Mouse (Mus musculus) frontal cortex, adult (tissue): Measurements from ENCODE around the gene Trp53bp1.

Experiments used
- ATAC-seq: cut with Nextera tagmentation; 2 replicates; pipeline ENCODE4 v1.9.2; 2017; ENCODE audit warnings: mild to moderate bottlenecking, moderate library complexity, mixed read lengths; ENCODE audit not compliant: low TSS enrichment

Gene Trp53bp1

DNA sequence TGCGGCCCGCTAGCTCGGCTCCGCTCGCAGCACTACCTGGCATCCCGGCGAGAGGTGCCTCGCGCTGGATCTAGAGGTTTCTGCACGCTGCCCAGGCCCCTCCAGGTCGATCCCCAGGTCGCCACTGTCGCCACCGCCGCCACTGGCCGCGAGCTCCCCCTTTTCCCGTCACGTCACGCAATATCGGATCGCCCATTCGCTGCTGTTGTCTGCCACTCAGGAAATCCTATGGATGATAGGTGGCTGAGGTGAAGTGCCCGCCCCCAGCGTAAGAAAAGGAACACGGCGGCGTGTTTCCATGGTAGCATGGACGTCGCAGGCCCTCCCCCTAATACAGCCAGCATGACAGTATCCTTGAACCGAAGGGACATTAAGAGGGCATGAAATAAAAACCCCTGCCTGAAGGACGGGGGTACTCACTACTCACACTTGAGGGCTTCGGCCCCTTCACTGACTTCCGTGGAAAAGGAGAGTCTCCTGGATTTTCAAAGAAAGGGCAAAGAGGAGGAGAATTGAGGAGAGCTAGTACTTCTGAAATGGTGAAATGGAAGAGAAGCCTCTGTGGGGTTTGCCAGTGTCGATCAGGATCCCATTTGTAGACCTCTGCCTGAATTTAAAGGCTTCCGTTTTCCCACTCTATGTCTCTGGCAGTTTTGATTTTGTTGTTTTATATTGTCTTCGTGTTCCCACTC, at the start of gene Trp53bp1:
Gene Trp53bp1, minus strand, starts transcription at position 172 of the 692 bp plus-strand sequence.
- ATAC-seq, result peak; percentile 98

DNA sequence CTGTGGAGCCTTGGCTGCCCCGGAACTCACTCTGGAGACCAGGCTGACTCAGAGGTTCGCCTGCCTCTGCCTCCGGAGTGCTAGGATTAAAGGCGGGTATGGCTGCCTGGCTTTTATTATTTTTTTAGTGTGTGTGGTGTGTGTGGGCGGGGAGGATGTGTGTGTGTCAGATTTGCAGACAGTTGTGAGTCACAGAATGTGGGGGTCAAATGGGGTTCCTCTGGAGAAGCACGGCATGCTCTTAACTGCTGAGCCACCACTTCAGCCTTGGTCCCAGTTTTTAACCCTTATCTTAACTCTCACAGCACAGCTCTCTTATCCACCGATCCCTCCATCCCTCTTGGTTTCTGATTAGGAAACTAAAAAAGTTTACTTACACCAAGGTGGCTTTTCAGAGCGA, 45.1 kb upstream of the Trp53bp1 start:
- no peak for ATAC-seq

DNA sequence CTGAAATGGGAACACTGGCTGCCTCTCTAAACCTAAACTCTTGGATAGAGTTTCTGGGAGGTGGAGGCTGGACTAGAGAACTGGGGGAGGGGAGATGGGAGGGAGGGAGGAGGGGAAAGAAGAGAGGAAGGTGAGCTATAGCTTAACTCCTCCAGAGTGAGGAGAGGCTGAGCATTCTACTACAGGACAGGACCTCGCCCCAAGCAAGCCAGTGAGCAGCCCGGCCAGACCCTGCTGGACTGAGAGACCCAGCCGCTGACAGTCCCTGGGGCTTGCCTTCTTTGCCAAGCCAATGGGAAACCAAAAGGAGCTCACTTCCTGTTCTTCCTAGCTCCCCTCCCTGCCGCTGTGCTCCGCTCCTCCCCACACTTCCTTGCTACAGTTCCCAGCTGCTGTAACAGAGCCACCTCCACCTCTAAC, 37.8 kb upstream of the Trp53bp1 start:
- peak; percentile 42 for ATAC-seq

DNA sequence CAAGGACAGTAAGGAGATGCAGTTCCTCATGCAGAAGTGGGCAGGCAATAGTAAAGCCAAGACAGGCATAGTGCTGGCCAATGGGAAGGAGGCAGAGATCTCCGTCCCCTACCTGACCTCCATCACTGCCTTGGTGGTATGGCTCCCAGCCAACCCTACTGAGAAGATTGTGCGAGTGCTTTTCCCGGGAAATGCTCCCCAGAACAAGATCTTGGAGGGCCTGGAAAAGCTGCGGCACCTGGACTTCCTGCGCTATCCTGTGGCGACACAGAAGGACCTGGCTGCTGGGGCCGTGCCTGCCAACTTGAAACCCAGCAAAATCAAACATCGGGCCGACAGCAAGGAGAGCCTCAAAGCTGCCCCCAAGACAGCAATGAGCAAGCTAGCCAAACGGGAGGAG, 28.8 kb upstream of the Trp53bp1 start:
- ATAC-seq, result no peak

DNA sequence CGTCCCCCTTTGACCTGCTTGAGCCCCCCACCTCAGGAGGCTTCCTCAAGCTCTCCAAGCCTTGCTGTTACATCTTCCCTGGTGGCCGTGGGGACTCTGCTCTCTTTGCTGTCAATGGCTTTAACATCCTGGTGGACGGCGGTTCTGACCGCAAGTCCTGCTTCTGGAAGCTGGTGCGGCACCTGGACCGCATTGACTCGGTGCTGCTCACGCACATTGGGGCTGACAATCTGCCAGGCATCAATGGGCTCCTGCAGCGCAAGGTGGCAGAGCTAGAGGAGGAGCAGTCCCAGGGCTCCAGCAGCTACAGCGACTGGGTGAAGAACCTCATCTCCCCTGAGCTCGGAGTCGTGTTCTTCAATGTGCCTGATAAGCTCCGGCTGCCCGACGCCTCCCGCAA, 28.3 kb upstream of the Trp53bp1 start:
- no peak for ATAC-seq

DNA sequence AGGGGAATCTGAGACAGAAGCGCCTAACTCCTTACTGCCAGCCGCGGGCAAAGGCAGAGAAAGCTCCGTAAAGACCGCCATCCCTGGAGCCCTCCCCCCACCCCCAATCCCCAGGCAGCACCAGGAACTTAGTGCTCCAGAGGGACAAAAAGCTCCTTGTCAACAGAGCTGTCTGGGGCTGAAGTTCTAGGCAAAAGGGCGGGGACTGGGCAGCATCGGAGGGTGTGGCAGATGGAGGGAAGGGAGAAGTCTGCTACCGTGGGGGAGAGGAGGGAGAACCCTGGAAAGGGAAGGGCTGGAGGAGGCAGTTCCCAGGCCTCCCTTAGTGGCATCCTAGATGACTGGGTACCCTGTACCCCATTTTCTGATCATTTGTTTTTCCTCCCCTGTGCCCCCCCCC, 26.9 kb upstream of the Trp53bp1 start:
- ATAC-seq, result 0 out of 2 replicates have a peak, but pooled peaks have one; percentile 1

DNA sequence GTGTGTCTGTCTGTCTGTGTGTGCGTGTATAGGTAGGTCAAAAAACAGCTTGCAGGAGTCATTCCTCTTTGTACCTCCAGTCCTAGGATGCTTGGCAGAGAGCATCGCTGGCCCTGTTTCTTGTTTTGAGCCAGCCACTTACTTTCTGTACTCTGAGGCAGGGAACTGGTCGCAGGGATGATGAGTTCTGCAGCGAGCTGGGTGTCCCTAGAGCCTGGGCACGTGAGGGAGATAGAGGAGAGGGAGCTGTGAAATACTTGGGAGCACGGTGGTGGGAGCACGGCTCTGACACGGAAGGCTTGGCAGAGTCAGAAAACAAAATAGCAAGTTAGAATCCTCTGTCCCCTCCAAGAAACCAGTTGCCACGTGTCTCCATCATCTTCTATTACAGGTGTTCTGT, 26.5 kb upstream of the Trp53bp1 start:
- no peak for ATAC-seq

DNA sequence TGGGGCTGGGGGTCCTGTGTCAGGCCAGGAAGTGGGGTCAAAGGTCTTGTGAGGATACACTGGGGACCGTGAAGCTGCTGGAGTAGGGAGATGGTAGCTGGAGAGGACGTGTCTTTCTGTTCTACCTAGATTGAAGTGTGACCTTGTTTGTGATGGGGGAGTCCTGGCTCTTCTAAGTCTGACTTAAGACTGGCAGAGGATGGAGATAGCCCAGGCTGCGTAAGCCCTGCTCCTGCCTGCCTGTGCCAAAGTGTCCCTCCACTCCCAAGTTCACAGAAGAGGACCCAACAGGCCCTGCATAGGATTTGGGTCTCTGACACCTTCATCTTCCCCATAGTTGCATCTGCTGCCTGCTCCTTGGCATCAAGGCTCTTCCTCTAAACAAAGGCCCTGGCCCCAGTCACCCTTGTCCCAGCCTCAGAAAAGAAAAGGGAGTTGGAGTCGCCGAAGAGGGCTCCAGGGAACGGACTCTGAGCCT, 25.6 kb upstream of the Trp53bp1 start:
- ATAC-seq, result no peak

DNA sequence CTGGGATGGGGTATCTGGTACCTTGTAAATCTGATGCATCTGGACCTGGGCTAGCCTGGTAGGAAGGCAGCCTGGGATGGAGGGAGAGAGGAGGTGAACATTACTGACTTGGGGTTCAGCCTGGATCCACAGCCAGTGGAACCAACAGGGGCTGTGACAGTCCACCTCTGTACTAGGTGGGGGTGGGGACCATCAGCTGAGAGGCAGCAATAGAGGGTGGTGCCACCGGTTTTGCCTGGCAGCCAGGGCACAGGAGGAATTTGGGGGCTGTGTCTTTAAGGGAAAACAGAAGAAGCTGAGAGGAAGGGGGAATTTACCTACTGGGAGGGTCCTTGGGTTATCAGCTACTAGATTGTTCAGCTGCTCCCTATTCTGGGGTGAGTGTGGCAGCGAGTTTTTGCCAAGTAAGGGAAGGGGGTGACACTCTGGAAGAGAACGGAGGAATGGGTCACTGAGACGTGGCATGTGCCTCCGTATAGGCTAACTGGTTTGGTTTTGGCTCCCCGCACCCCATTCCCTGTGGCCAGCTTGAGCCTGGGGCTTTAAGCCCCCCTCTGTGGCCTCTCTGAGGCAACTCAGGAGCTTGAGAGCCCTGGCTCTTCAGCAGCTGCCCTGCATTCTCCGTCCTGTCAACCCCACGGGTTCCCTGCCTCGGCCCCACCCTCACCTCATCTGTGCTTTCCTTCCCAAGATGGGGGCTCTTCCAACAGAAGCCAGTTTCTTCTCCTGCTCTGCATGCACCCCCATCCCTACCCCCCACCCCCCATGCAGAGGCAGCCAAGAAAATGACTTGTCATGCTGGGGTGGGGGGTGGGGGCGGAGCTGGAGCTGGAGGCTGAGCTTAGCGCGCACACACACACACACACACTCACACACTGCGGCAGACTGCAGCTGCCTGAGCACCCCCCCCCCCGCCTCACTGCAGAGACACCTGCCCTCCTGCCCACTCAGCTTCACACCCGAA, 24.7 kb upstream of the Trp53bp1 start:
- peak; percentile 12; the same call in 1 of the 2 replicates for ATAC-seq

DNA sequence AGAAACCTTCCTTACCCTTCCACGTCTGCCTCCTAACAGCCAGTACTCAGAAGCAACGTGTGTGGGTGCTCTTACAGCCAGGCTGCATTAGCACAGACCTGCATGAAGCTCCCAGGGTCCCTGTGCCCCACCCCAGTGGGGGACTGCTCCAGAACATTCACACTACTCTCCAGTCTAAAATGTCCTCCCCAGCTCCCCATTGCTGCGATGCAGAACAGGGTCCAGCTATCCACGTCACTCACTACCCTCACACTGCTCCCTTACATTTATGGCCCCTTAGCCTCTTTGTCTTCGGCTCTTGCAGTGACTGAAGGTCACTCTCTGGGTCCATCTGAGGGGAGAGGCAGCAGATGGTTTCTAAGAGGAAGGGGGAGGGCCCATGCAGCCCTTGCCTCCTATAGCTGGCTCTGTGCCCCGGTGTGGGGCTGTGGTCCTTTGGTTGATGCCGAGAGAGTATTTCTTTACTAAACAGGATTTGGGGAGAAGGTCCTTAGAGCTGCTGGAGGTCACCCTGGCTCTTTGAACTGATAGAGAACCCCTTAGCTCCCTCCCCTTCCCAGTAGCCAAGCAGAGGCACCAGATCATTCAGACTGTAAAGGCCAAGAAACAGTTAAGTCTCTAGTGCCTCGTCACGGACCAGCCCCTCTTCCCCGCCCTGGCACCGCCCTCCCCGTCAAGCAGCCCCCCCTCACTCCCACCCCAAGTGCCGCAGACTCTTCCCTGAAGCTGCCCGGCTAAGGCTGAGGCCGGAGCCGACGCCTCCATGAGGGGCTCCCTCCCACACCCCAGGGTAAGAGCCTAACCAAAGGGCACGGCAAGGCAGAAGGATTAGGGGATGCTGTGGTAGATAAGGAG, 23.8 kb upstream of the Trp53bp1 start:
- peak; percentile 55 for ATAC-seq

DNA sequence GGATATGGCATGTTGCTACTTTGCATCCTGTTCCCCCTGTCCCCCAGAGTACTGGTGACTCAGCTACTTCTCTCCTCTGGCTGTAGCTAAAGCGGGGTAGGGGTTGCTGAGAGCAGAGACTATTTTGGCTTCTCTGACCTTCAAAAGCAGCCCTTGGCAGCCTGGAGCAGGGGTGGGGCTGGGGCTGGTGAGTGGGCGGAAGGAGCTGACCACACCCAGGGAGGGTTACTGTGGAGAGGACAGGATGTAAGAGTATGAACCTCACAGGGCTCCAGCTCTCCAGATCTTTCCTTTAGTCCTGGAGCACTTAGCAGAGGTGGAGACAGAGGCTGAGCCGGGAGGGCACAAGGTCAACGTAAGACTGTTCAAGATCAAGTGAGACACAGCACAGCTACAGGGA, 23.0 kb upstream of the Trp53bp1 start:
- ATAC-seq, result no peak

DNA sequence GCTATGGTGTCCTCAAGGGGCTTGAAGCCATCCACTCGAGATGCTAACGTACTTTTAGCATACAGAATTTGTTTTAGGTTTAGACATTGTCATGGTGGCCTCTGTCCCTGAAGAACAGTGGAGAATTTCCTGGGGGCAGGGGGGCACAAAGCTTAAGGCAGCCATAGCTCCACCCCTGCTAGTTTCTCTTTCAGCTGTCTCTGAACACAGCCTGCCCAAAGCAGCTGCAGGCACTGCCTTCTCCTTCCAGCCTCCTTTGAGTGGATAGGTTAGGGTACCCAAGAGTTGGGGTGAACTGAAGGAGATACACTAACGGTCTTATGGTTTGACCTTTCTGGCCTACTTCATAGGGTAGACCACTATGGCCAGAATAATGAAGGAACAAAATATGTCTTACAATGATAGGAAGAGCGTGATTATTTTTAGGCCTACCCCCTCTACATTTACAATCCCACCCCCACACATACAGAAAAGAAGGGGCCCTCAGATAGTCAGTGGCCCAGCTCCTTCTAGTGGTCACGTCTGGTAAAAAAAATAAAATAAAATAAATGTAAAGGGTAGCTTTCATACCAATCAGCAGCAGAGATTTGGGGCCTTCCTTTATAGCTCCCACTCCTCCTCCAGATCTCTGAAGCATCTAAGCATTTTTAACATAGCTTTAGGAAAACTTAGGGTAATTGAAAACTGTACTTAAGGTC, 21.3 kb upstream of the Trp53bp1 start:
- ATAC-seq, result no peak

DNA sequence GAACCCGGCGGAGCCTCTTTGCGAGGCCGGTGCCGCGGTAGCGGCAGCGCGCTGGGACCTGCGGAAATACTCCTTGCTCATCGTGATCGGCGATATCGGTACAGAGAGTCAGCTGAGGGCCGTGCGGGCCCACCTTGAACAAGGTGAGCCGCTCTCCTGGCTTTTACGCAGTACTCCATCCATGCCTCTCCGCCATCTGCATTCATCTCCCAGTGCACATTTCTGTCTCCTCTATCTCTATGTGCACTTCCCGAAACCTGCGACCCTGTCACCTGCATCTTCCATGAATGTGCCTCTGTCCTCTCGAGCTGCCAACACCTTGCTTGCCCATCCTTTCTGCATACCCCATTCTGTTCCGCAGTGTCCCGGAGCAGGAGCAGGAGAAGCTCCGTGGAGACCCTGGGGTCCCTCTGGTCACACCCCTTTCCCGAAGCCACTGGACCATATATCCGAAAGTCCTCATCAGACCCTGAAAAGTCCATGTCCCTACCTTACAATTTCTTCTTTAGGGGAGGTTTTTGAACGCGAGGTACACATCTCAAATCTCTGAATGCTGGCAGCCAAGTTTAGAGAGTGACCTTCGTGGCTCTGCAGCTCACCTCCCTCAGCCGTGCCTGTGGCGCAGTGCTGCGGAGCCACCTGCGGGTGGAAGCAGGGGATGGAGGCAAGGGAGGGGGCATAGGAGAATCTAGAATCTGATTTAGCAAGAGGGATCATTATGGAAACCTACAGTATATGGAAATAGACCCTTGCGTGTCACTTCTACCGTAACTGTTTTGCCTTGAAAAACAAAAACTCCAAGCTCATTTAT, 18.7 kb upstream of the Trp53bp1 start:
- peak; percentile 18 for ATAC-seq

DNA sequence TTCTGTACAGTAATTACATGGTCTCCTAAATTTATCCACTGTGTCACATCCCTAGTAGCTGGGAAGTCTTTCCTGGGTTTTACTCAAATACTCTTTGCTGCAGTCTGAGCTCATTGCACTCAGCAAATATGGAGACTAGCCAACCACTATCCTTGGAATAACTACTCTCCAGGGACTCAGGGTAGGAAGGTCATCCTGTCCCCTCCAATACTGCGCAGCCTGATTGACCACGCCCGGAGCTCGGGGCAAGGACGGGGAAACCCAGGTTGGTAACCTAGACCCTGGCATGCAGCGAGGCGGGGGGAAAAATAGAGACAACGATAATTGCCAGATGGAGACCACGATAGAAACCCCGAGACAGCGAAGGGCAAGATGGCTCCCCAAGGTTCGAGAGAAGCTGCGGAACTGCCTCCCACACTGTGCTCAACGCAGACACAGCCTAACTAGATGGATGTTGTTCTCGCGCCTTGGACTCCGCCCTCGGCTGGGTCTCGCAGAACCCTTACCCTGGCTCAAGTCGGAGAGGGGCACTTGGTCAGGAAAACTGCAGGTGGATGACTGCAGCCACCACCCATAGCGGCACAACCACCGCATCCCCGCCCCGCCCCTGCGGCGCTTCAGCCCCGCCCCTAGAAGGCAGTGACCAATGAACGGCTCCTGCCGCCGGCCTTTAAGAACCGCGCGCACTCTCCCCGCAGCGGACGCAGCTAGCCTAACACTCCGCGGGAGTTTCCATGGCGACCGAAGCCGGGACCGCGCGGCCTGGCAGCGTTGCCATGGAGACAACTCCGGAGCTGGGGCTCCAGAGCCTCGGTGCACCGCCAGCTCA, 17.9 kb upstream of the Trp53bp1 start, which contains the start of gene Map1a:
Gene Map1a, plus strand, starts transcription at position 700 of the 829 bp plus-strand sequence.
- peak; percentile 86 for ATAC-seq

DNA sequence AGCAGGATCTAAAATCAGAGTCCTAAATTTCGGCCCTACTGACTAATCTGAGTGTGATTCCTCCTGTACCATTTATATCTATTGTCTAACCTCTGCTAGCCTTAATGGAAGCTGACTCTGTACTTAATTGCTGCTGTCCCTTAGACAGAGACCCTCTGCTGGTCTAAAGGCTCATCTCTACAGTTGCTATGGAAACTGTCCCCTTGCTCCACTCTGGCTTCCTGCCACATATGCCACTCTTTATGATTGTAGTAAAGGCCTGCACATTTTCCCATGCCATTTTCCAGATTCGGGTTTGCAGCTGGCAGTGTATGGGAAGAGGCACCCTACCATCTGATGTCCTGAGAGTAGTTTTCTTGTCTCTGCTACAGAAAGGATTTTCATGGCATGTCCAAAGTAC, 16.6 kb upstream of the Trp53bp1 start:
- no peak for ATAC-seq

DNA sequence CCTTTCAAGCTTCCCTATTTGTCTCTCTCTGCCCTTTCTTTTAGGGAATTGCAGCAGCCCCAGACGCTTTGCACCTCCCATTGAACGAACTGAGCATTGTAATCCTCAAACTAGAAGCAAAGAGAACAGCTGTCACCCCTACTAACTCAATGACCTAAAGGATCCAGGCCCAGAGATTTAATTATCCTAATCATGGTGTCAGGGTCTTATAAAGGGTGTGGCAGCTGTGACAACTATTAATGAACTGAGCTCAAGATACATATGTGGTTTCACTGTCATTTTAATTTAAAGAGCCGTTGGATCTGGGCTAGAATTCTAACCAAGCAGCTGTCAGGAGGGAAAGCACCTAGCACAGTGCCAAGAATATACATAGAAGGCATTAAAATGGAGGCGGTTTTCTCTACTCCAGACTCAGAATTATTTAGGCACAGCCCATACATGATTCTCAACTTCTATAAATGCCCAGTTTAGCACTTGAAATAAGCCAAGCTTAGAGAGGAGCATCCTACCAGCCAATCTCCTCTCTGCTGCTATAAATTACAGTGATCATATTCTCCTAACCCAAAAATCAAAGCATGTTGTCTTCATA, 815 bp upstream of the Trp53bp1 start:
- peak; percentile 68 for ATAC-seq

DNA sequence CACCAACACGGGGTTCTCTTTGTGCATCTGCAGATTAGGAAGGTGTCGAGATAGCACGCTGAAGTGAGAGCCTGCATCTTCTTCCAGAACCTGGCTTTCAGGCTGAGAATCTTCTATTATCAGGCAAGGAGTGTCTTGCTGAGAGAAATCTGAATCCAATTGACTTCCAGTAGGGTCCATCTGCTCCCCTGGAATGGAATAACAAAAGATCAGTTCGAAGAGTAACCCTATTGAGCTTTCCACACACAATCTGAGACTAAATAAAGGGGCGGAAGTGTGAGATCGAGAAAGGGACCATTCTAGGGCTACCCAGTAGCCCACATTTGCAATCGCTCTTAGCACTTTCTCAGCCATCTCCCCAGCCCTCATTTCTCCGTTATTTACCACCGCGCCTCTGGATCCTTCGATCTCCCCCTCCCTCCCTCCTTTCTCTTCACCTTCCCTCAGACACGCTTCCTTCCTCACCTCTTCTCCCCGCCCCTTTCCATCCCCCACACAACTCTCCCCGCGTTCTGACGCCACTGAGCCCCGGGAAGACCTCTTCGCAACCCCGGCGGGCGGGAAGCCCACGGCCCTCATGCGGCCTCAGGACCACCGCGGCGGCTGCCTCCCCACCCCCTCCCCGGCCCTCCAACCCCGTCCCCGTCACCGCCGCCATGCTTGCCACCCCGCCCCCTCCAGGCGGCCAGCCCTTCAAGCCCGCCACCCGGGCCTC, 529 bp downstream of the Trp53bp1 start:
- peak; percentile 33 for ATAC-seq

DNA sequence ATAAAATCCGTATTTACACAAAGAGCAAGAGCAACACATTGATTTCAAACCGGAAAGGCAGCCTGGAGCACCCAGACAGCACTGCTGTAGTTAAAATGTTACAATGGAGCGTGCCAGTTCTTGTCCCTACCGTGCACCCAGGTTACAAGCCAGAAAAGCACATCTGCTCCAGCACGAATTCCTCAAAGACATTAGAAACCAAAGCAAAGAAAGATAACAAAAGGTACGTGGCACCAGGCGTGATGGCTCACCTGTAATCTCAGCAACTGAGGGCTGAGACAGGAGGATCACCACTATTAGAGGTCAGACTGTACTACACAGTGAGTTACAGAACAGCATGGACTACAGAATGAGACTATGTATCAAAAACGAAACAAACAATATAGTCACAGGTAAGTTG, 2.8 kb downstream of the Trp53bp1 start:
- ATAC-seq, result no peak
